Comparison of ENCODE assay signal across 8 mouse cellular contexts in the genomic region with DNA sequence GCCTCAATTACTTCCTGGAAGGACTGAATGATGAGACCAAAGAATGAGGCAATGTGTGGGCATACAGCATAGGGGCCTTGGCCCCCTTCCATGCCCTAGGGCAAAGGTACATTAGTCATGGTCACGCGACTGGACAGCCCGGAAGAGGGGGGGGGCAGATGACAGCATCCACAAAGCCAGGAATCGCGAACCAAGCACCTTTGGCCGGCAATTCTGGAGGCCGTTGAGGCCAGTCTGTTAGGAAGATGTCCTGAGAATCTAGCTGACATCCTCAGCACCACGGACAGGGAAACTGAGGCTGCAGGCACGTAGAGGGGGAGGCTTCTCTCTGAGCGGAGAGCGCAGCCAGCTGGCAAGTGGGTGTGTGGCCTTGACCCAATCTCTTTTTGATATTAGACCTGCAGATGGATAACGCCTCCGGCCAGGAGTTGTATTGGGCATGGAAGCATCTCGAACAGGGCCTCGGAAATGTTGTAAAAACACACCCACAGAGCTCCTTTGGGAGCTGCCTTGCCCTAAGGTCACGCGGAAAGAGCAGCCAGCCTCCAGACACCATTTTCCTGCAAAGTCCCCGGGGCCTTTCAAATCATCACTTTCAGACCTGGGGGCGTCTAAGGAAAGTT. TPM values are rescaled to one million over a fixed set of nuclear protein-coding genes. Genes with fewer than 3 reads are reported as not detected.
DNase-seq lines count a peak whose midpoint lies in the region; ATAC-seq and TF ChIP-seq lines count a peak whose summit lies in the region.

No protein-coding gene starts in this region.

- H3K27ac ChIP-seq in bone marrow, adult 2 months (ENCODE audit: control insufficient read depth, insufficient read depth, low read depth, low read length, poor library complexity) = peak overlapping the region; percentile 14
- peak overlapping the region; percentile 97 for H3K27ac ChIP-seq in forebrain, embryonic 10.5 days
- H3K27ac ChIP-seq in lung, embryonic 16.5 days (ENCODE audit: low read length) = peak overlapping the region; percentile 77

- peak; percentile 56 for DNase-seq in embryo, embryonic 10 days (ENCODE audit: low spot score)
- no peak for DNase-seq in embryo, embryonic 9.5 days (ENCODE audit: extremely low spot score)
- DNase-seq in 3T3-L1 (ENCODE audit: low read depth, low spot score) = peak; percentile 83
- no peak for DNase-seq in forebrain, embryonic 10.5 days (ENCODE audit: extremely low spot score, low spot score)
- peak; percentile 88 to 89 for DNase-seq in kidney, adult 8-10 months
- peak; percentile 25 to 40 for DNase-seq in spleen, postnatal 10 days (ENCODE audit: low spot score in 2 of 2)

- peak overlapping the region; percentile 87 for H3K4me3 ChIP-seq in bone marrow, adult 2 months (replicated peaks; ENCODE audit: control insufficient read depth, low read depth, low read length)
- H3K4me3 ChIP-seq in forebrain, embryonic 10.5 days = peak overlapping the region; percentile 88
- H3K4me3 ChIP-seq in lung, embryonic 16.5 days (ENCODE audit: low read length) = peak overlapping the region; percentile 88

- WGBS in bone marrow, adult 2 months = 7% methylated on average over 19 of the region's 19 CpGs
- 6% methylated on average over 19 of the region's 19 CpGs for WGBS in forebrain, embryonic 10.5 days
- 4% methylated on average over 19 of the region's 19 CpGs for WGBS in lung, embryonic 16.5 days

- H3K36me3 ChIP-seq in forebrain, embryonic 10.5 days (replicated peaks) = peaks cover 15% of the 10 kb centered on the region
- no peaks in the 10 kb centered on the region for H3K36me3 ChIP-seq in lung, embryonic 16.5 days (ENCODE audit: control insufficient read depth, insufficient read depth, low read length)

- no peak for TF ChIP-seq POLR2A in bone marrow, adult 2 months (IDR thresholded peaks at IDR 0.05; ENCODE audit: borderline replicate concordance, control insufficient read depth, low read depth, low read length)

- no peak for ATAC-seq in lung, embryonic 16.5 days (ENCODE audit: low read depth)

- TF ChIP-seq CTCF in bone marrow, adult 2 months (IDR thresholded peaks at IDR 0.05; ENCODE audit: control insufficient read depth, insufficient read depth, low read length) = no peak

- H3K4me1 ChIP-seq in bone marrow, adult 2 months (ENCODE audit: control insufficient read depth, insufficient read depth, low read length) = peaks cover 3% of the 10 kb centered on the region; the same call in 1 of the 2 replicates
- H3K4me1 ChIP-seq in forebrain, embryonic 10.5 days = peaks cover 48% of the 10 kb centered on the region
- H3K4me1 ChIP-seq in lung, embryonic 16.5 days (replicated peaks; ENCODE audit: control insufficient read depth, insufficient read depth, low read length) = peaks cover 34% of the 10 kb centered on the region

- peak overlapping the region; percentile 64 for H3K9ac ChIP-seq in lung, embryonic 16.5 days (ENCODE audit: low read length)

- H3K4me2 ChIP-seq in lung, embryonic 16.5 days (ENCODE audit: low read depth, low read length) = peak overlapping the region; percentile 81

- no peaks in the 10 kb centered on the region for H3K27me3 ChIP-seq in forebrain, embryonic 10.5 days (ENCODE audit: poor library complexity, severe bottlenecking)
- H3K27me3 ChIP-seq in lung, embryonic 16.5 days (ENCODE audit: control insufficient read depth, insufficient read depth, low read depth, low read length) = no peaks in the 10 kb centered on the region

- H3K9me3 ChIP-seq in forebrain, embryonic 10.5 days = no peaks in the 10 kb centered on the region
- no peaks in the 10 kb centered on the region for H3K9me3 ChIP-seq in lung, embryonic 16.5 days (ENCODE audit: control insufficient read depth, low read length)

RNA-seq across cellular contexts. Expression of a gene that starts 0.6 kb away (rescaled TPM):
- 9.2 and 17.3 TPM in 2 replicates for polyA plus RNA-seq in bone marrow, adult 2 months (2011; ENCODE audit: insufficient read depth, insufficient read length, low replicate concordance, missing spikeins)
- polyA plus RNA-seq in forebrain, embryonic 10.5 days (2016; fragmentation: Nextera tagmentation; extraction: Ambion mirVana) = 52.3 and 54.3 TPM in 2 replicates
- polyA plus RNA-seq in lung, embryonic 16.5 days (2015; fragmentation: Nextera tagmentation; extraction: Ambion mirVana) = 56.8 and 60.0 TPM in 2 replicates

RNA-seq across cellular contexts. Expression of a gene that starts 56.0 kb away (rescaled TPM):
- polyA plus RNA-seq in bone marrow, adult 2 months (2011; ENCODE audit: insufficient read depth, insufficient read length, low replicate concordance, missing spikeins) = 116 and 292 TPM in 2 replicates
- polyA plus RNA-seq in forebrain, embryonic 10.5 days (2016; fragmentation: Nextera tagmentation; extraction: Ambion mirVana) = 17.2 and 17.9 TPM in 2 replicates
- polyA plus RNA-seq in lung, embryonic 16.5 days (2015; fragmentation: Nextera tagmentation; extraction: Ambion mirVana) = 56.8 and 60.5 TPM in 2 replicates

Comparison
In these comparisons a context has a peak if more than half of its experiments do, and no peak if none do; other contexts are left out.
1. DNase-seq: peak in embryo, embryonic 10 days (single experiment), 3T3-L1 (single experiment), kidney, adult 8-10 months (2 of 2) and spleen, postnatal 10 days (2 of 2); none in embryo, embryonic 9.5 days (single experiment) and forebrain, embryonic 10.5 days (single experiment).
2. H3K27ac ChIP-seq: peak in every context shown above with its lines; median percentile 97 in forebrain, embryonic 10.5 days; 77 in lung, embryonic 16.5 days; 14 in bone marrow, adult 2 months.
3. Peak in every context shown above with its lines, with median percentiles within 50 percentile points of each other: H3K4me3 ChIP-seq.